Mouse (Mus musculus) E14TG2a.4 (cell line): ENCODE measurements around the gene AI464131.

Experiments used
- H3K27me3 ChIP-seq: 2 replicates; pipeline ENCODE4 v1.6.1; 2014; ENCODE audit warnings: low read length, control low read depth; ENCODE audit not compliant: insufficient read depth
- H3K36me3 ChIP-seq: 2 replicates; pipeline ENCODE4 v1.6.1; 2014; ENCODE audit warnings: low read length, control low read depth; ENCODE audit not compliant: insufficient read depth
- H3K4me1 ChIP-seq: replicated peaks from 2 replicates; pipeline ENCODE4 v1.6.1; 2014; ENCODE audit warnings: low read depth, low read length, control low read depth
- H3K4me3 ChIP-seq: replicated peaks from 2 replicates; pipeline ENCODE4 v1.5.1; 2014; ENCODE audit warnings: mild to moderate bottlenecking, low read length
- H3K9me3 ChIP-seq: 2 replicates; pipeline ENCODE4 v1.6.1; 2014; ENCODE audit warnings: low read length, control low read depth
- CTCF ChIP-seq: conservative IDR thresholded peaks from 2 replicates; pipeline ENCODE4 v1.5.1; 2014; ENCODE audit warnings: low read length
- NANOG ChIP-seq: IDR thresholded peaks from 2 replicates; pipeline ENCODE4 v1.6.1; 2014; ENCODE audit warnings: borderline replicate concordance, low read length, mixed read lengths
- POU5F1 ChIP-seq: IDR thresholded peaks from 2 replicates; pipeline ENCODE4 v1.6.1; 2014; ENCODE audit warnings: low read length, borderline replicate concordance

AI464131 gene

GRCm38 (mm10) chr4:41460690-41461089 lies 42.2 kb downstream of the AI464131 start:
- H3K4me1 ChIP-seq: peaks cover 9% of the 10 kb centered on the region
- H3K4me3 ChIP-seq: no peak overlapping the region
- H3K27me3 ChIP-seq: no peaks in the 10 kb centered on the region
- TF ChIP-seq NANOG: no peak
- no peak for TF ChIP-seq CTCF
- no peak for TF ChIP-seq POU5F1
- H3K36me3 ChIP-seq: peaks cover 24% of the 10 kb centered on the region
- peaks cover 44% of the 10 kb centered on the region for H3K9me3 ChIP-seq

GRCm38 (mm10) chr4:41447595-41447994 lies 55.3 kb downstream of the AI464131 start:
- H3K27me3 ChIP-seq: no peaks in the 10 kb centered on the region
- peaks cover 15% of the 10 kb centered on the region for H3K4me1 ChIP-seq
- H3K9me3 ChIP-seq: peaks cover 54% of the 10 kb centered on the region
- peaks cover 51% of the 10 kb centered on the region for H3K36me3 ChIP-seq
- TF ChIP-seq CTCF: no peak
- TF ChIP-seq POU5F1: no peak
- TF ChIP-seq NANOG: no peak
- no peak overlapping the region for H3K4me3 ChIP-seq
